Mouse (Mus musculus) c-Kit-positive CD71-positive TER-119-negative erythroid progenitor cells, embryonic 14.5 days (primary cell): Measurements from ENCODE around the gene Crocc.

Source experiments
- DNase-seq: peaks from one replicate; pipeline ENCODE4 v3.0.0-alpha.2; 2013; ENCODE audit warnings: low read depth

The Crocc gene

DNA sequence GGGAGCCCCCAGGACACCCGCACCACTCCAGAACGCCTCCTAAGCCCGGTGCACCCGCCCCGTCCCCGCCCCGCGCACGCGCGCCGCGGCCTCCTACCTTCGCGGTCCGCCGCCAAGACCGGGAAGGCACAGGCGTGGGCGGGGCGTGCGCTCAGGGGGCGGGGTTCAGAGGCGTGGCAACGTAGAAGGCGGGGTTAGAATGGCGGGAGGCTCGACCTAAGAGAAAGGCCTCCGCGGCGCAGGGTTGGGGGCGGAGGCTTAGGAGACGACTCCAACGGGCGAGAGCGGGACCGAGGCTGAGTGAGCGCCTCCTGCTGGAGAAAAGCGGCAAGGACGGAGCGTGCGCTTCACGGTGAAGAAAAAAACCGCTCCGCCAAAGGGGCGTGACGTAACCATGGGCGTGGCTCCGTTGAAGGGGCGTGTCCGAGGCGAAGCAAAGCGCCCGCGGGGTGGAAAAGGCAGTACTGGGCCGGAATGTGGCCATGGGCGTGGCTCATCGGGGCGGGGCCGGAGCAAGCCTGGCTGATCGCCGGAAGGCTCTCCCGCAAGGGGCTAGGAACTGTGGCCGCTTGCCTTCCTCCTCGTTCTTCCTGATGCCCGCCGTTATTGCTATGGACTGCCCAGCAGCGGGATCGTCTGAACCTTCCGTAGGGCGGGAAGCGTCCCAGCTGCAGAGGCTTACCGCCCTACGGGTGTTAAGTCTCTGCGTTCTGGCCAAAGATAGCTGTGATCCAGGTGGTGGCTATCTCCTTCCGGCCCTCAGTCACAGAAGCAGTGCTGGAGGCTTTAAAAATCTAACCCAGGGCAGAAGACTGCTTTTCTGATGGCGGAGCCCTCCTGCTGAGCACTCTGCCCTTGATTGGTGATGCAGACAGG is at the start of gene Crocc:
Gene Crocc (minus strand): TSS at position 125 of the 876 bp plus-strand sequence.
- peak; percentile 94 for DNase-seq

- no peak for DNase-seq
These were observed 47.9 kb upstream of the Crocc start for GRCm38 (mm10) chr4:141108196-141108732.

DNA sequence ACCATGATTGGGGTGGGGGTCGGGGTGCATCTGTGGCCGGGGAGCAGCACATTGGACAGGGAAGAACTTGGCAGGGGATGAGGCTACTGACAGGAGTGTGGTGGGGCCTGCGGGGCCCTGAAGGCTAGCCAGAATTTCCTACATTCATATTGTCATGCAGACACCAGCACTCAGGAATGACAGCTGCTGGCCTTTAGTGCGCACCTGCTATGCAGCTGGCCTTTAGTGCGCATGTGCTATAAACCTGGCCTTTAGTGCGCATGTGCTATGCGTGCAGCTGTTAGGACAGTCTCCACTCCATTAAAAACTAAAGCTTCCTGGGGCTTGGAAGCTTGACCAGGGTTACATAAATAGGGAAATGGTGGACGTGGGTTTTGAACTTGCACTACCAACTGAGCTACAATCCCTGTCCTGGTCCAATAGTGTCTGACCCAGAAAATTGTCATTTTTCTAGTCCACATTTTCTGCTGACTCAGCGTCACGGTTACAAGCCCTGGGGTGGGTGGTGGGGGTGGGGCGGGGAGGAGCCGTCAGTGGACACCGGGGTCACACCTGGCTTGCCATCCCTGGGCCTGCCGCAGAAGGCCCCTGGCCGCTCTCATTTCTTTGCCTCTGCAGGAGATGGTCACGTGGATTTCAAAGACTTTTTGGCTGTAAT is 46.3 kb upstream of the Crocc start:
- no peak for DNase-seq

GRCm38 (mm10) chr4:141101855-141102254 is 41.5 kb upstream of the Crocc start:
- DNase-seq, result peak; percentile 45

GRCm38 (mm10) chr4:141101291-141101690 is 40.9 kb upstream of the Crocc start:
- DNase-seq, result no peak

DNA sequence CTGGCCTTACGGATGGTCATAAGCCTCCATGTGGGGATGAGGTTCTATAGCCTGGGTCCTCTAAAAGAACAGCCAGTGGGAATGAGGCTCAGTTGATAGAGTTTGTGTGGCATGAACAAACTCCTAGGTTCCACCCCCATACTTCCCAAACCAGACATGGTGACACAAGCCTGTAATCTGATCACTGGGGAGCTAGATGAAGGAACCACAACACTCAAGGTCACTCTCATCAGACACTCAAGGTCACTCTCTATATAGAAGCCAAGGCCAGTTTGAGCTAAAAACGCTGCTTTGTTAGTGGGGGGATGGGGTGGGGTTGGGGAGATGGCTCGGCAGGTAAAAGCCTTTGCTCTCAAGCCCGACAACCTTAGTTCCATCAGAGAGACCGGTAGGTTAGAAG is 39.6 kb upstream of the Crocc start:
- DNase-seq, result no peak

DNA sequence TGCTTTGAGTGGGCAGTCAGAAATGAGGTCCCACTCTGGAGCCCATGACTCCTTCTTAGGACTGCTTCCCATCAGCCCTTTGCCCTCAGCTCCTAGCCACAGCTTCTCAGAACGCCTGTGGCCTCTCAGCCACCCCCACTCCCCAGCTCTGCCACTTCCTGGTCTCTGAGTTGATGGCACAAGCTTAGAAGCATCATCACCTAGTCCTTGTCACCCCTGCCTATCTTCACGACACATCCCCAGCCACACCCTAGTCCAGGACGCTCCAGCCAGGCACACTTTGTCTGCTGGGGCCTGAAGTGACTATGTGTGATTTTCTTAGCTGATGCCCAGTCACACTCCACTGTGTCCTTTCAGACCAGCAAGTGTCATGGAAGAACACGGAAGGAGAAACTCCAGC is 38.6 kb upstream of the Crocc start:
- DNase-seq, result no peak

GRCm38 (mm10) chr4:141096710-141097109 is 36.4 kb upstream of the Crocc start:
- DNase-seq, result no peak

DNA sequence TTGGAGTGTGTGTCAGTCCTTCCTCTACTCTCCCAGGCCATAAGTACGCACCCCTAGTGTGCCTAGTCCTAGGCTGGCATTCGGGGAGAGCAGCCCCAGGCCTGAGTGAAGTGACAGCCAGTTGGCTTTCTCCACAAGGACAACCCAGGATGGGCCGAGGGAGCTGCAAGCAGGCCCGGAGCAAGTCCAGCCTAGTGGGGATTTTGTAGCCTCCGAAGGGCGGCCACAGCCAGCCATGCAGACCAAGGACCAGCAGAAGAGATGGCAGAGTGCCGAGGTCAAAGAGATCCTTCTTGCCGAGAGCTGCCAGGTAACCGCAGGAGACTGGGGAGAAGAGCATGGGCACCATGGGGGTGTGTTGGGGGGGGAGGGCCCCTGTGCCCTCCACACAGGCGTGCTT is 34.7 kb upstream of the Crocc start:
- no peak for DNase-seq

DNA sequence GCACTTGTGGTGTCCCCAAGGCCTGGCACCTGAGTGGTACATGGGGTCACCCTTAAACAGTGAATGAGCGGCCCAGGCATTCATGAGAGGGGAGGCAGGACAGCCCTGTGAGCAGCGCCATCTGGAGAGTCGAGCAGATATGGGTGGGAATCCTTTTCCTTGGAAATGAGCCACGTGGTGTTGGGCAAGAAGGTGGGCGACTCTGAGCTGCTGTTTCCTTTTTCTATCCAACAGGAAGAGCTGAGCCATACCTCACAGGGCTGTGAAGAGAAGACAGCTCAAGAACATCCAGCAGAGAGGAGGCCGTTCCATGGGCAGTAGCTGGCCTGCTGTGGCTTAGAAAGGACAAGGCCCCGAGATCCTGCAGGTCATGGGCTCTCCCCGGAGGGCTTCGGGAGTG is 28.4 kb upstream of the Crocc start:
- no peak for DNase-seq

DNA sequence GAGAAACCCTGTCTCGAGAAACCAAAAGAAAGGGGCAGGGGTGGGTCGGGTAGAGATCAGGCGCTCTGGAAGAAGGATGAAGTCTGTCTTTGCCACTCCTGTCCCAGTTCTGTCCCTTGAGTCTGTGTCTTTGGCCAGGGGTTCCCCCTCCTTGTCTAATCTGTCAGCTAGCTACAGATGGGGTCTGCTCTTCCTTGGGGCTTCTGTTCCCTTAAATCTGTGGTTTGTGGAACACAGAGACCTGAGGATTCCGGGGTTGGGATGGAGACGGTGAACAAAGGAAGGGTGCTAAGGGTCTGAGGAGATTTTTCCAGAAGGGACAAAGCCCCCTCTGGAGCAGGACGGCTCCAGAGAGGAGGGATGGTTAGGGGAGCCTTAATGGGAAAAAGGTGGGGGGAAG is 27.7 kb upstream of the Crocc start, which contains the start of gene Spata21:
Gene Spata21 (plus strand): TSS at position 301 of the 400 bp plus-strand sequence.
- DNase-seq, result no peak

DNA sequence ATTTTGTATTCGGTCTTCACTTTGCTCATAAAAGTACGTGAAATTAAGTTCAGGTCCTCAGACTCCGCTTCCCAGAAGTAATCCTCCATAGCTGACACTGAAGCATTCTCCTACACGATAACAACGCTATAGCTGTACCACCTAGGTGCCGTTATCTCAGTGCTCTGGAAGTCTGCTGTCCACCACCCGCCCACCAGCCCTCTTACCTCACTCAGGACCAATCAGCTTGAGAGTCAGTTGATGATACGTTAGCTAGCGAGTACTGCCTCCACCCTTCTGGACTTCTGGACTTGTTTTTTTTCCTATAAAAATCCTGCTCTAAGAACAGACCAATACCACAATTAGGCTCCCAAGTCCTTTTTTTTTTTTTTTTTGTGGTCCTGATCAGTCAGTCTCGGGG is 26.5 kb upstream of the Crocc start:
- no peak for DNase-seq

- no peak for DNase-seq
These were observed 18.3 kb upstream of the Crocc start for GRCm38 (mm10) chr4:141078510-141079137.

GRCm38 (mm10) chr4:141077681-141078509 is 17.5 kb upstream of the Crocc start, which contains the start of gene Necap2:
Necap2 (minus strand) TSS chr4:141078357.
- peak; percentile 96 for DNase-seq

DNA sequence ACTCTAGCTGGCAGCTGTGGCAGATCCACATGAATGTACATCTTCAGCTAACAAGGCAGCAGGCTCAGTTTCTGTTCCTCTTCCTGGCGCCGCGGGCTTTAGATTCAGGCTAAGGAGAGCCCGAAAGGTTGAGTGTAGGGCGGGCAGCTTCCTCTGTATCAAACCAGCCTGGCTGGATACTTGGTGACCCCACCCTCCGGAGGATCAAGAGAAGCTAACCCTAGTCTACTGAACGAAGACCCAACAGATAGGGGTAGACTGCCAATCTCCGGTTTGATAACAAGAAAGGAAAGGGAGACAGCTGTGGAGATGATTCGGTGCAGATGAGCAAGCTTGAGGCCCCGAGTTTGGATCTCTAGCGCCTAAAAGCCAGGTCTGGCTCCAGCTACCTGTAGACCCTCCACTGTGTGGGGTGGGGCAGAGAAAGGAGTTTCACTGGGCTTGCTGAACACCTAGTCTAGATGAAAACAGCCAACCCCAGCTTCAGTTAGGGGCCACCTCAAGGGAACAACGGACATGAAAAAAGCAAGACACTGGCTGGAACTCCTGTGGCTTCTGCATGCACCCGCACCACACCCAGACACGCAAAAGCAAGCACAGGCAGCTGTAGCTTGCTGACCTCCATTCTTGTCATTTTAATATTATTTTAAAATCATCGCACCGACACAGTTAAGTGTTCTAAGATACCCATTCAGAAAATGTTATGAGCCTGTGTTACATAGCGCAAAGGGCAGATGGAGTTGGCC is 16.6 kb upstream of the Crocc start:
- peak; percentile 58 for DNase-seq

GRCm38 (mm10) chr4:141074109-141074508 is 13.8 kb upstream of the Crocc start:
- no peak for DNase-seq

- DNase-seq, result no peak
These were observed 13.3 kb upstream of the Crocc start for GRCm38 (mm10) chr4:141073661-141074060.

DNA sequence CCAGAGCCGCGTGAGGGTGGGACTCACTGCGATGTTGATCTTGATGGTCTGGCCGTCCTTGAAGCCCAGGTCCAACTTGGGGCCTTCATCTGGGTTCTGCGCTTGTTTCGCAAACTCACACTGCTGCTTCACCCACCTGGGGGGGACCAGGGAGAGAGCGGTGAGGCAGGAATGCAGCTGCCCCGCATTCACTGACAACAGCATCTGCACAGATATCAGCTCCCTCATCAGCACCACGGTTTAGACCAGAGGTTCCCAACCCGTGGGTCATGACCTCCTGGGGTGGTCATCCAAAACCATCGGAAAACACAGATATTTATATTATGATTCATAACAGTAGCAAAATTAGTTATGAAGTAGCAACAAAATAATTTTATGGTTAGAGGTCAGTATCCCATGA is 12.2 kb upstream of the Crocc start:
- no peak for DNase-seq

DNA sequence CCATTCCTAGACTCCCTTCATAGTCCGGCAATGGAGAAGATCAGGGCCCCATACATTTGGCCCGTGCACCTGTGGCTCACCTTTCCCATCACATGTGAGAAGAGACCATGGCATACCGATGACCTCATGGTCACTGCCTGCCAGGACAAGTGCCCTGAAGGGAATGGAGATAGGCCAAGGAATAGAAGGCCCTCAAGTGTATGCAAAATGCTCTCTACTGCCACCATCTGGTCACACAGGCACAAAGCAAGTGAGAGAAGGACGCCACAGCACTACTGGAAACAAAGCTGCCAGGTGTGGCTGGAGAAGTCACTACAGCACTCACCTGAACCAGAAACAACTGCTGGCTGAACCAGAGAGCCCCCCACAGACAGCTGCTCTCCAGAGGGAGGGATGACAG is 9.4 kb upstream of the Crocc start:
- no peak for DNase-seq

- peak; percentile 45 for DNase-seq
These were observed 8.3 kb upstream of the Crocc start for GRCm38 (mm10) chr4:141068655-141069054.

- no peak for DNase-seq
These were observed 7.2 kb upstream of the Crocc start for GRCm38 (mm10) chr4:141067516-141068046.
